Mouse (Mus musculus): Measurements from ENCODE around the gene Ptpn20. TPM values are rescaled to one million over a fixed set of nuclear protein-coding genes. Genes with fewer than 3 reads are reported as not detected.

Ptpn20 gene
- polyA plus RNA-seq (2014; fragmentation: Nextera tagmentation; extraction: Ambion mirVana), result not detected in 2 replicates

- Histone ChIP-seq H3K27ac (ENCODE audit: low read depth, low read length) (no peak within 1 kb of the TSS), H3K9me3 (ENCODE audit: control insufficient read depth, low read length) (no peaks in the 10 kb centered on the region), H3K27me3 (ENCODE audit: control insufficient read depth, insufficient read depth, low read length) (no peaks in the 10 kb centered on the region), H3K4me3 (ENCODE audit: low read depth, low read length) (no peak within 1 kb of the TSS), H3K9ac (ENCODE audit: low read length) (no peak within 1 kb of the TSS), H3K36me3 (ENCODE audit: control insufficient read depth, insufficient read depth, low read length) (no peaks in the 10 kb centered on the region), H3K4me2 (no peak within 1 kb of the TSS), H3K4me1 (ENCODE audit: control insufficient read depth, insufficient read depth, low read length) (no peaks in the 10 kb centered on the region)
- 60% methylated on average over 14 of the region's 14 CpGs for WGBS
- DNase-seq (ENCODE audit: low spot score, missing footprints) (no peak), ATAC-seq (ENCODE audit: low FRiP score) (no peak)
Measured at GRCm38 (mm10) chr14:33588951-33589350, at the start of gene Ptpn20. Ptpn20 (plus strand) TSS chr14:33589207.

- no peak overlapping the region for H3K27ac ChIP-seq (ENCODE audit: low read depth, low read length)
Measured at GRCm38 (mm10) chr14:33539559-33540167, 49.3 kb upstream of the Ptpn20 start.

GRCm38 (mm10) chr14:33545565-33546143 lies 43.4 kb upstream of the Ptpn20 start:
- Histone ChIP-seq H3K9ac (ENCODE audit: low read length) (no peak overlapping the region), H3K4me1 (ENCODE audit: control insufficient read depth, insufficient read depth, low read length) (no peaks in the 10 kb centered on the region), H3K36me3 (ENCODE audit: control insufficient read depth, insufficient read depth, low read length) (no peaks in the 10 kb centered on the region), H3K4me2 (no peak overlapping the region), H3K4me3 (ENCODE audit: low read depth, low read length) (no peak overlapping the region), H3K27me3 (ENCODE audit: control insufficient read depth, insufficient read depth, low read length) (no peaks in the 10 kb centered on the region), H3K27ac (ENCODE audit: low read depth, low read length) (no peak overlapping the region), H3K9me3 (ENCODE audit: control insufficient read depth, low read length) (no peaks in the 10 kb centered on the region)
- DNase-seq (ENCODE audit: low spot score, missing footprints) (no peak), ATAC-seq (ENCODE audit: low FRiP score) (no peak)
- WGBS, result 80% methylated on average over 8 of the region's 8 CpGs

More at GRCm38 (mm10) chr14:33539559-33540167, 49.3 kb upstream of the Ptpn20 start:
- ATAC-seq (ENCODE audit: low FRiP score) (no peak), DNase-seq (ENCODE audit: low spot score, missing footprints) (no peak)
- no peak overlapping the region for H3K4me3 ChIP-seq (ENCODE audit: low read depth, low read length)
- no peaks in the 10 kb centered on the region for H3K9me3 ChIP-seq (ENCODE audit: control insufficient read depth, low read length)
- no peaks in the 10 kb centered on the region for H3K27me3 ChIP-seq (ENCODE audit: control insufficient read depth, insufficient read depth, low read length)
- H3K4me2 ChIP-seq, result no peak overlapping the region
- no peak overlapping the region for H3K9ac ChIP-seq (ENCODE audit: low read length)
- 87% methylated on average over 7 of the region's 7 CpGs for WGBS
- no peaks in the 10 kb centered on the region for H3K4me1 ChIP-seq (ENCODE audit: control insufficient read depth, insufficient read depth, low read length)
- no peaks in the 10 kb centered on the region for H3K36me3 ChIP-seq (ENCODE audit: control insufficient read depth, insufficient read depth, low read length)

- Histone ChIP-seq H3K27me3 (ENCODE audit: control insufficient read depth, insufficient read depth, low read length) (no peaks in the 10 kb centered on the region), H3K4me3 (ENCODE audit: low read depth, low read length) (no peak overlapping the region), H3K36me3 (ENCODE audit: control insufficient read depth, insufficient read depth, low read length) (no peaks in the 10 kb centered on the region), H3K9me3 (ENCODE audit: control insufficient read depth, low read length) (no peaks in the 10 kb centered on the region), H3K4me1 (ENCODE audit: control insufficient read depth, insufficient read depth, low read length) (no peaks in the 10 kb centered on the region), H3K27ac (ENCODE audit: low read depth, low read length) (no peak overlapping the region), H3K9ac (ENCODE audit: low read length) (no peak overlapping the region), H3K4me2 (no peak overlapping the region)
- 74% methylated on average over 3 of the region's 3 CpGs for WGBS
- no peak for DNase-seq (ENCODE audit: low spot score, missing footprints)
- ATAC-seq (ENCODE audit: low FRiP score), result no peak
Measured at GRCm38 (mm10) chr14:33548650-33549049, 40.4 kb upstream of the Ptpn20 start.

GRCm38 (mm10) chr14:33549856-33550255 lies 39.2 kb upstream of the Ptpn20 start:
- H3K27ac ChIP-seq (ENCODE audit: low read depth, low read length), result no peak overlapping the region
- no peaks in the 10 kb centered on the region for H3K27me3 ChIP-seq (ENCODE audit: control insufficient read depth, insufficient read depth, low read length)
- H3K4me2 ChIP-seq, result no peak overlapping the region
- H3K4me3 ChIP-seq (ENCODE audit: low read depth, low read length), result no peak overlapping the region
- DNase-seq (ENCODE audit: low spot score, missing footprints) (no peak), ATAC-seq (ENCODE audit: low FRiP score) (no peak)
- H3K36me3 ChIP-seq (ENCODE audit: control insufficient read depth, insufficient read depth, low read length), result no peaks in the 10 kb centered on the region
- no peak overlapping the region for H3K9ac ChIP-seq (ENCODE audit: low read length)
- no peaks in the 10 kb centered on the region for H3K4me1 ChIP-seq (ENCODE audit: control insufficient read depth, insufficient read depth, low read length)
- 76% methylated on average over 6 of the region's 6 CpGs for WGBS
- no peaks in the 10 kb centered on the region for H3K9me3 ChIP-seq (ENCODE audit: control insufficient read depth, low read length)

GRCm38 (mm10) chr14:33570737-33571136 lies 18.3 kb upstream of the Ptpn20 start:
- Histone ChIP-seq H3K27me3 (ENCODE audit: control insufficient read depth, insufficient read depth, low read length) (no peaks in the 10 kb centered on the region), H3K9ac (ENCODE audit: low read length) (no peak overlapping the region), H3K4me3 (ENCODE audit: low read depth, low read length) (no peak overlapping the region), H3K27ac (ENCODE audit: low read depth, low read length) (no peak overlapping the region), H3K9me3 (ENCODE audit: control insufficient read depth, low read length) (no peaks in the 10 kb centered on the region), H3K36me3 (ENCODE audit: control insufficient read depth, insufficient read depth, low read length) (no peaks in the 10 kb centered on the region), H3K4me2 (no peak overlapping the region), H3K4me1 (ENCODE audit: control insufficient read depth, insufficient read depth, low read length) (peaks cover 3% of the 10 kb centered on the region; the same call in 1 of the 2 replicates)
- 17% methylated on average over 6 of the region's 6 CpGs for WGBS
- ATAC-seq (ENCODE audit: low FRiP score), result no peak
- DNase-seq (ENCODE audit: low spot score, missing footprints), result no peak

GRCm38 (mm10) chr14:33573643-33574042 lies 15.4 kb upstream of the Ptpn20 start:
- ATAC-seq (ENCODE audit: low FRiP score) (no peak), DNase-seq (ENCODE audit: low spot score, missing footprints) (no peak)
- Histone ChIP-seq H3K4me1 (ENCODE audit: control insufficient read depth, insufficient read depth, low read length) (peaks cover 3% of the 10 kb centered on the region; the same call in 1 of the 2 replicates), H3K4me2 (no peak overlapping the region), H3K4me3 (ENCODE audit: low read depth, low read length) (no peak overlapping the region), H3K27ac (ENCODE audit: low read depth, low read length) (no peak overlapping the region), H3K9me3 (ENCODE audit: control insufficient read depth, low read length) (no peaks in the 10 kb centered on the region), H3K27me3 (ENCODE audit: control insufficient read depth, insufficient read depth, low read length) (no peaks in the 10 kb centered on the region), H3K9ac (ENCODE audit: low read length) (no peak overlapping the region), H3K36me3 (ENCODE audit: control insufficient read depth, insufficient read depth, low read length) (no peaks in the 10 kb centered on the region)
- WGBS, result 74% methylated on average over 3 of the region's 3 CpGs

- ATAC-seq (ENCODE audit: low FRiP score), result no peak
- no peaks in the 10 kb centered on the region for H3K9me3 ChIP-seq (ENCODE audit: control insufficient read depth, low read length)
- no peak overlapping the region for H3K27ac ChIP-seq (ENCODE audit: low read depth, low read length)
- H3K4me1 ChIP-seq (ENCODE audit: control insufficient read depth, insufficient read depth, low read length), result no peaks in the 10 kb centered on the region
- WGBS, result 69% methylated on average over 7 of the region's 7 CpGs
- no peak overlapping the region for H3K4me3 ChIP-seq (ENCODE audit: low read depth, low read length)
- no peaks in the 10 kb centered on the region for H3K27me3 ChIP-seq (ENCODE audit: control insufficient read depth, insufficient read depth, low read length)
- no peaks in the 10 kb centered on the region for H3K36me3 ChIP-seq (ENCODE audit: control insufficient read depth, insufficient read depth, low read length)
- no peak overlapping the region for H3K9ac ChIP-seq (ENCODE audit: low read length)
- no peak for DNase-seq (ENCODE audit: low spot score, missing footprints)
- H3K4me2 ChIP-seq, result no peak overlapping the region
Measured at GRCm38 (mm10) chr14:33579771-33580484, 9.1 kb upstream of the Ptpn20 start.

Data from midbrain, embryonic 11.5 days (tissue).